Mouse (Mus musculus) C2C12 (cell line): ENCODE data around the gene 4933428G20Rik. TPM values are rescaled to one million over a fixed set of nuclear protein-coding genes. Genes with fewer than 3 reads are reported as not detected.

Source experiments
- H3K27me3 ChIP-seq: one replicate; pipeline ENCODE4 v1.6.1; 2011; ENCODE audit not compliant: control insufficient read depth, insufficient read depth, insufficient read length
- H3K36me3 ChIP-seq: one replicate; pipeline ENCODE4 v1.6.1; 2011; ENCODE audit not compliant: control insufficient read depth, insufficient read depth
- H3K4me3 ChIP-seq: one replicate; pipeline ENCODE4 v1.5.1; 2011; ENCODE audit warnings: mild to moderate bottlenecking, control low read depth; ENCODE audit not compliant: poor library complexity, insufficient read depth, severe bottlenecking
- H3K79me2 ChIP-seq: one replicate; pipeline ENCODE4 v1.6.1; 2011; ENCODE audit not compliant: control insufficient read depth, insufficient read depth
- H3K79me3 ChIP-seq: one replicate; pipeline ENCODE4 v1.6.1; 2011; ENCODE audit warnings: low read depth, control low read depth
- H3ac ChIP-seq: one replicate; pipeline ENCODE3; 2011; ENCODE audit warnings: low read depth; ENCODE audit not compliant: control insufficient read depth, insufficient read length
- CEBPB ChIP-seq: IDR thresholded peaks from one replicate; pipeline ENCODE4 v1.6.1; 2011; ENCODE audit warnings: low read depth, mild to moderate bottlenecking, control low read depth, moderate library complexity
- CTCF ChIP-seq: IDR thresholded peaks from one replicate; pipeline ENCODE4 v1.5.1; 2011; ENCODE audit not compliant: control insufficient read depth, insufficient read depth, insufficient read length
- FOSL1 ChIP-seq: IDR thresholded peaks from one replicate; pipeline ENCODE4 v1.8.0; 2011; ENCODE audit warnings: mild to moderate bottlenecking, low read length; ENCODE audit not compliant: poor library complexity, insufficient read depth, severe bottlenecking
- MAX ChIP-seq: IDR thresholded peaks from one replicate; pipeline ENCODE4 v1.6.1; 2011; ENCODE audit warnings: mild to moderate bottlenecking, control low read depth
- MYOD1 ChIP-seq: IDR thresholded peaks from one replicate; pipeline ENCODE4 v1.6.1; 2011; ENCODE audit warnings: low read depth; ENCODE audit not compliant: control insufficient read depth, insufficient read length
- USF1 ChIP-seq: IDR thresholded peaks from one replicate; pipeline ENCODE4 v1.6.1; 2011; ENCODE audit warnings: low read depth, mild to moderate bottlenecking, control low read depth, moderate library complexity
- polyA plus RNA-seq: library from polyadenylated mRNA; unstranded; fragments of >200 nt; fragmentation: generic; extraction: Trizol; gene quantifications from one replicate; pipeline ENCODE4 v1.2.1, GENCODE M21; 2012; ENCODE audit warnings: missing spikeins

Gene 4933428G20Rik
- polyA plus RNA-seq, 1 experiment, result 0.34 TPM

DNA sequence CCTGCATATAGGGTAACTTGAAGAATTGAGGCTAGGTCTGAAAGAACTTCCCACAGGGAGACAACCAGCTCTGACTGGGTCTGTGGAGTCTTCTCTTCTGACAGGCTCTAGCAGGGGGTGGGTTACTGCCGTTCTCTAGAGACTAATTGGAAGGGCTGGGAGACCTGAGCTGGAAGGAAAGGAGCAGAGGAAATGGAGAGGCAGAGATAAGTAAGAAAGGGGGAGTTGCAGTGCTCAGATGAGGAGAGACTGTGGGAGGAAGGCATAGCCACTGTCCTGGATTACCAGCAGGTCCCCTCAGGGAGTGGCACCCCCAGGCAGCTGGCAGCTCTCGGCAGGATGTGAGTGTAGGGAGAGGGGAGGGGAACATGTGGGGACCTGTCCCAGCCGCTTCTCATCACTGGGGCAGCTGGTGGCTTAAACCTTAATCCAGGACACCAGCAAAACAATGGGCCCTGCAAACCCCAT is 58.4 kb downstream of the 4933428G20Rik start:
- peaks cover 78% of the 10 kb centered on the region for H3K79me2 ChIP-seq
- H3K79me3 ChIP-seq, result peaks cover 20% of the 10 kb centered on the region
- TF ChIP-seq CEBPB, result no peak
- no peak for TF ChIP-seq FOSL1
- peak; percentile 30 for TF ChIP-seq MAX
- TF ChIP-seq USF1, result no peak
- peak; percentile 36 for TF ChIP-seq MYOD1
- H3K4me3 ChIP-seq, result no peak overlapping the region
- peaks cover 39% of the 10 kb centered on the region for H3K36me3 ChIP-seq
- peak overlapping the region; percentile 27 for H3ac ChIP-seq
- no peaks in the 10 kb centered on the region for H3K27me3 ChIP-seq

DNA sequence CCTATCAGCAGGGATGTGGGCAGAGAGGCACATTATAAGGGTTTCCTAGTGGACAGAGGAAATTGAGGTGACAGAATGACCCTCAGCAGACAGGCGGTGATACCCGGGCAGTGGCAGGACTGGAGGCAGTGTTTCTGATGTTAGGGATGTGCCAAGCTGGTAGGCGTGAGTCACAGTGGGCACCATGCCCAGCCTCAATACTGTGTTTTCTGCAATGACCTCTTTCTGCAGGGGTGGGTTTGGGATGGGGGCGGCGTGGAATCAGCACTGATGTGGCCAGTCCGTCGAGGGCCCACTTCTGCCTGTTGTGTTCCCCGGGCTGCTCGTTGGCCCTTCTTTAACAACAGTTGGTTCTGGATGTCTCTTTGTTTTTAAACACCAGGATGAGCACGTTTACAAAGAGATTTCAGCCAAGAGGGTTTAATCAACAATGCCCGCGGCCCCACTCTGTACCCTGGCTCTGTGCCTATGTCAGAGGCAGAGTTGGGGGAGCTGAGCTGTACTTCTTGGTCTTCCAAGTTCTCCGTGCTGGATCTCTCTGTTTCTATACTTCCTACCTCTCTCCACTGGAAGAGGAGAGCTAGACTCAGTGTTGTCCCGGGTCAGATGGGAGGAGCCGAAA is 59.0 kb downstream of the 4933428G20Rik start:
- Histone ChIP-seq H3K4me3 (peak overlapping the region; percentile 44), H3K79me3 (peaks cover 25% of the 10 kb centered on the region), H3K36me3 (peaks cover 39% of the 10 kb centered on the region), H3ac (no peak overlapping the region), H3K27me3 (no peaks in the 10 kb centered on the region), H3K79me2 (peaks cover 84% of the 10 kb centered on the region)
- TF ChIP-seq USF1, result no peak
- TF ChIP-seq CTCF, result no peak
- peak; percentile 34 for TF ChIP-seq FOSL1
- peak; percentile 60 for TF ChIP-seq MAX

Other genes with a start within 250 kb of the 4933428G20Rik start
- gene Npepps, start 219.7 kb downstream of the 4933428G20Rik start, polyA plus RNA-seq, result 37.8 TPM
- 48.5 TPM for gene Mrpl45, start 184.6 kb downstream of the 4933428G20Rik start, polyA plus RNA-seq
- 0.05 TPM for gene Gpr179, start 148.3 kb downstream of the 4933428G20Rik start, polyA plus RNA-seq
- gene Socs7, start 137.8 kb downstream of the 4933428G20Rik start, polyA plus RNA-seq, result 8.1 TPM
- gene Arhgap23, start 84.8 kb downstream of the 4933428G20Rik start, polyA plus RNA-seq, result 23.9 TPM
- gene Srcin1, start 75.8 kb upstream of the 4933428G20Rik start, polyA plus RNA-seq, result 0.01 TPM
- gene Epop, start 129.4 kb upstream of the 4933428G20Rik start, polyA plus RNA-seq, result 15.9 TPM
- gene Mllt6, start 163.1 kb upstream of the 4933428G20Rik start, polyA plus RNA-seq, result 12.5 TPM
- gene Cisd3, start 185.5 kb upstream of the 4933428G20Rik start, polyA plus RNA-seq, result 110 TPM
- gene Pcgf2, start 200.2 kb upstream of the 4933428G20Rik start, polyA plus RNA-seq, result 29.2 TPM
- 690 TPM for gene Psmb3, start 203.1 kb upstream of the 4933428G20Rik start, polyA plus RNA-seq
- gene Pip4k2b, start 244.4 kb upstream of the 4933428G20Rik start, polyA plus RNA-seq, result 28.3 TPM